Mouse (Mus musculus) ES-Bruce4 (cell line): ENCODE measurements around the gene Zfp661.

Experiments
- CTCF ChIP-seq: IDR thresholded peaks from one replicate; pipeline ENCODE4 v1.8.1; 2011; ENCODE audit warnings: low read depth, low read length
- EP300 ChIP-seq: IDR thresholded peaks from 2 replicates; pipeline ENCODE4 v1.6.1; 2011; ENCODE audit warnings: low read depth, low read length; ENCODE audit not compliant: insufficient read depth
- POLR2A ChIP-seq: IDR thresholded peaks from one replicate; pipeline ENCODE4 v1.8.1; 2011; ENCODE audit warnings: low read length; ENCODE audit not compliant: insufficient read depth

DNA sequence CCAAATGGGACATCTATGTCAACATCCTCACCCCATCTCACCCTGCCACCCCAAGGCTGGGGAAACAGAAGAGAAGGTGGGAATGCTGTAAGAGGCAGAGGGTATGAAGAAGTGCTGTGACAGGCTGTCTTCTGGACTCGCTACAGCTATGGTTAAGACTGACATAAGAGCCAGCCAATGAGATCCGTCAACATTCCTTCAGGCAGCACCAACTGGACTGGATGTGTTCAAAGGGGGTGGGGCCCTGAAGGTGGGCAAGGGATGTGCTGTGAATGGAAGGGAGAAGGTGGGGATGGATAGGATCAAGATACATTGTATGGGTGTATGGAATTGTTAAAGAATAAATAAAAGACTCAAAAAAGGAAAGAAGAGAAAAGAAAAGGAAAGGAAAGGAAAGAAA is 45.7 kb upstream of the Zfp661 start:
- no peak for TF ChIP-seq POLR2A
- no peak for TF ChIP-seq EP300
- no peak for TF ChIP-seq CTCF
